Mouse (Mus musculus) liver, embryonic 16.5 days (tissue): ENCODE data around the gene Slc9a3. TPM values are rescaled to one million over a fixed set of nuclear protein-coding genes. Genes with fewer than 3 reads are reported as not detected.

Experiments
- ATAC-seq: fragments of 200-750 bp; cut with Nextera tagmentation; 2 replicates; pipeline ENCODE4 v1.8.0; 2017; ENCODE audit warnings: low read depth, mild to moderate bottlenecking, moderate number of reproducible peaks, moderate library complexity
- H3K27ac ChIP-seq: fragments of 300-500 bp; sonication (generic); 2 replicates; pipeline ENCODE4 v1.5.1; 2014; ENCODE audit warnings: mild to moderate bottlenecking, low read length
- H3K27me3 ChIP-seq: fragments of 300-500 bp; sonication (generic); 2 replicates; pipeline ENCODE4 v1.6.1; 2014; ENCODE audit warnings: low read depth, low read length, mixed read lengths; ENCODE audit not compliant: control insufficient read depth, insufficient read depth
- H3K36me3 ChIP-seq: fragments of 300-500 bp; sonication (generic); 2 replicates; pipeline ENCODE4 v1.6.1; 2014; ENCODE audit warnings: mild to moderate bottlenecking; ENCODE audit not compliant: control insufficient read depth, insufficient read depth
- H3K4me1 ChIP-seq: fragments of 300-500 bp; sonication (generic); 2 replicates; pipeline ENCODE4 v1.6.1; 2014; ENCODE audit warnings: low read depth, low read length, mixed read lengths; ENCODE audit not compliant: control insufficient read depth
- H3K4me2 ChIP-seq: fragments of 300-500 bp; sonication (generic); 2 replicates; pipeline ENCODE4 v1.6.1; 2014; ENCODE audit warnings: low read depth, low read length, mixed read lengths
- H3K4me3 ChIP-seq: fragments of 300-500 bp; sonication (generic); 2 replicates; pipeline ENCODE4 v1.5.1; 2014; ENCODE audit warnings: low read depth, mild to moderate bottlenecking, low read length
- H3K9ac ChIP-seq: fragments of 300-500 bp; sonication (generic); 2 replicates; pipeline ENCODE4 v1.6.1; 2014; ENCODE audit warnings: low read depth, low read length
- H3K9me3 ChIP-seq: fragments of 300-500 bp; sonication (generic); replicated peaks from 2 replicates; pipeline ENCODE4 v1.6.1; 2016; ENCODE audit warnings: low read length; ENCODE audit not compliant: control insufficient read depth
- WGBS: fragments of 180-500 bp; shearing (Covaris S2); extraction: QIAGEN DNeasy Blood & Tissue Kit; methylation state at CpG from one replicate; pipeline ENCODE4 v1.1.7; 2014; ENCODE audit not compliant: insufficient replicate concordance; 5-methylcytosine and 5-hydroxymethylcytosine counted together
- polyA plus RNA-seq: library from polyadenylated mRNA; unstranded; fragments of >200 nt; fragmentation: Nextera tagmentation; extraction: Ambion mirVana; gene quantifications from 2 replicates; pipeline ENCODE4 v1.2.1, GENCODE M21; 2015

Slc9a3 gene
- polyA plus RNA-seq, 1 experiment from 2014 or later = 0.02 TPM

GRCm38 (mm10) chr13:74218441-74218840 lies 97.2 kb downstream of the Slc9a3 start:
- H3K9ac ChIP-seq = no peak overlapping the region
- H3K36me3 ChIP-seq = no peaks in the 10 kb centered on the region
- H3K4me1 ChIP-seq = no peaks in the 10 kb centered on the region
- no peak overlapping the region for H3K27ac ChIP-seq
- H3K4me3 ChIP-seq = no peak overlapping the region
- no peaks in the 10 kb centered on the region for H3K9me3 ChIP-seq
- no peak overlapping the region for H3K4me2 ChIP-seq
- ATAC-seq = no peak
- 58% methylated on average over 3 of the region's 3 CpGs for WGBS
- H3K27me3 ChIP-seq = no peaks in the 10 kb centered on the region

Other genes with a start within 250 kb of the Slc9a3 start
- 13.8 and 14.7 TPM in 2 replicates for gene Trip13, start 183.7 kb upstream of the Slc9a3 start, polyA plus RNA-seq
- gene Brd9, start 183.6 kb upstream of the Slc9a3 start, polyA plus RNA-seq = 12.9 and 14.1 TPM in 2 replicates
- not detected in 2 replicates for gene Zdhhc11, start 157.6 kb upstream of the Slc9a3 start, polyA plus RNA-seq
- 0.57 and 0.61 TPM in 2 replicates for gene Tppp, start 112.0 kb upstream of the Slc9a3 start, polyA plus RNA-seq
- 7.2 and 7.3 TPM in 2 replicates for gene Cep72, start 59.2 kb upstream of the Slc9a3 start, polyA plus RNA-seq
- 21.2 and 24.8 TPM in 2 replicates for gene Exoc3, start 87.3 kb downstream of the Slc9a3 start, polyA plus RNA-seq
- 0.08 and 0.11 TPM in 2 replicates for gene Ahrr, start 170.9 kb downstream of the Slc9a3 start, polyA plus RNA-seq
- 58.9 and 65.4 TPM in 2 replicates for gene Pdcd6, start 196.1 kb downstream of the Slc9a3 start, polyA plus RNA-seq
- gene Sdha, start 228.8 kb downstream of the Slc9a3 start, polyA plus RNA-seq = 160 and 161 TPM in 2 replicates
- gene Ccdc127, start 228.9 kb downstream of the Slc9a3 start, polyA plus RNA-seq = 17.7 and 19.0 TPM in 2 replicates
- gene Lrrc14b, start 242.5 kb downstream of the Slc9a3 start, polyA plus RNA-seq = not detected in 2 replicates